Mouse (Mus musculus) heart, embryonic 15.5 days (tissue): ENCODE results near the gene Map3k5. TPM values are rescaled to one million over a fixed set of nuclear protein-coding genes. Genes with fewer than 3 reads are reported as not detected.

ENCODE experiments used
- ATAC-seq: fragments of 200-750 bp; cut with Nextera tagmentation; replicated peaks from 2 replicates; pipeline ENCODE4 v1.8.0; 2017; ENCODE audit warnings: low read depth, moderate TSS enrichment; ENCODE audit not compliant: insufficient number of reproducible peaks, insufficient read depth, low FRiP score
- H3K27ac ChIP-seq: fragments of 300-500 bp; sonication (generic); 2 replicates; pipeline ENCODE4 v1.5.1; 2015; ENCODE audit warnings: mild to moderate bottlenecking, inconsistent platforms
- H3K27me3 ChIP-seq: fragments of 300-500 bp; sonication (generic); 2 replicates; pipeline ENCODE4 v1.6.1; 2015; ENCODE audit warnings: inconsistent platforms
- H3K36me3 ChIP-seq: fragments of 300-500 bp; sonication (generic); 2 replicates; pipeline ENCODE4 v1.6.1; 2015; ENCODE audit warnings: mild to moderate bottlenecking, inconsistent platforms
- H3K4me1 ChIP-seq: fragments of 300-500 bp; sonication (generic); replicated peaks from 2 replicates; pipeline ENCODE4 v1.6.1; 2015; ENCODE audit warnings: inconsistent platforms
- H3K4me2 ChIP-seq: fragments of 300-500 bp; sonication (generic); 2 replicates; pipeline ENCODE4 v1.6.1; 2015; ENCODE audit warnings: inconsistent platforms, mild to moderate bottlenecking, moderate library complexity
- H3K4me3 ChIP-seq: fragments of 300-500 bp; sonication (generic); 2 replicates; pipeline ENCODE4 v1.5.1; 2015; ENCODE audit warnings: mild to moderate bottlenecking, inconsistent platforms
- H3K9ac ChIP-seq: fragments of 300-500 bp; sonication (generic); 2 replicates; pipeline ENCODE4 v1.6.1; 2015; ENCODE audit warnings: mild to moderate bottlenecking, inconsistent platforms
- H3K9me3 ChIP-seq: fragments of 300-500 bp; sonication (generic); replicated peaks from 2 replicates; pipeline ENCODE4 v1.6.1; 2016; ENCODE audit warnings: inconsistent platforms
- WGBS: fragments of 180-500 bp; shearing (Covaris S2); methylation state at CpG from one replicate; pipeline ENCODE4 v1.1.7; 2015; ENCODE audit warnings: mixed read lengths; 5-methylcytosine and 5-hydroxymethylcytosine counted together
- polyA plus RNA-seq: library from polyadenylated mRNA; unstranded; fragments of >200 nt; fragmentation: Nextera tagmentation; extraction: Ambion mirVana; gene quantifications from 2 replicates; pipeline ENCODE4 v1.2.1, GENCODE M21; 2015

The Map3k5 gene
- 2.6 and 3.2 TPM in 2 replicates for polyA plus RNA-seq

DNA sequence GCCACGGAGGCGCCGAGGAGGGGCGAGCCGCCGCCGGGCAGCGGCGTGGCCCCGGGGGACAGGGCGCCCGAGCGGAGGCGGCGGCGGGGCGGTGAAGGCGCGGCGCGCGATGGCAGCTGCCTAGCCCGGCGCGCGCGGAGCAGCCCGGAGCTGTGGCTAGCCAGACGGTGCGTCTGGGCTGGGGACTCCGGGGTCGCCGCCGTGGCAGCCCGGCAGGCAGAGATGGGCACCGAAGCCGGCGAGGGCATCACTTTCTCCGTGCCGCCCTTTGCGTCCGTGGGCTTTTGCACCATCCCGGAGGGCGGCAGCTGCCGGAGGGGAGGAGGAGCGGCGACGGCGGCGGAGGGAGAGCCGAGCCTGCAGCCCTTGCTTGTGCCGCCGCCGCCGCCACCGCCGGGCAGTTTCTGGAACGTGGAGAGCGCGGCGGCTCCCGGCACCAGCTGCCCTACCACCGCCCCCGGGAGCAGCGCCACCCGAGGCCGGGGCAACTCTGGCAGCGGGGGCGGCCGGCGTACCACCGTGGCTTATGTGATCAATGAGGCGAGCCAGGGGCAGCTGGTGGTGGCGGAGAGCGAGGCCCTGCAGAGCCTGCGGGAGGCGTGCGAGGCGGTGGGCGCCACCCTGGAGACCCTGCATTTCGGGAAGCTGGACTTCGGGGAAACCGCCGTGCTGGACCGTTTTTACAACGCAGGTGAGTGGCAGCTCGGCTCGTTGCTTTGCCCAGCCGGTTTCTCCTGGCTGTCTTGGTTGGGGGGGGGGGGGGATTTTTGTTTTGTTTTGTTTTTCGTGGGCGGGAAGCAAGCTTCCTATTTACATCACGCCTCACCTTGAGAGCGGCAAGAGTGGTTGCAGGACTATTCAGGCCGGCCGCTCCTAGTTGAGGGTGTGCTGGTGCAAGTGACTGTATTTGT is at the start of gene Map3k5:
Gene Map3k5 (plus strand): TSS at position 89 of the 911 bp plus-strand sequence.
- Histone ChIP-seq H3K9ac (peak within 1 kb of the TSS; percentile 95), H3K4me3 (peak within 1 kb of the TSS; percentile 94), H3K27me3 (no peaks in the 10 kb centered on the region), H3K4me1 (peaks cover 32% of the 10 kb centered on the region), H3K4me2 (peak within 1 kb of the TSS; percentile 98), H3K27ac (peak within 1 kb of the TSS; percentile 98), H3K9me3 (no peaks in the 10 kb centered on the region), H3K36me3 (no peaks in the 10 kb centered on the region)
- WGBS, result under 1% methylated on average over 90 of the region's 95 CpGs
- ATAC-seq, result peak; percentile 59

DNA sequence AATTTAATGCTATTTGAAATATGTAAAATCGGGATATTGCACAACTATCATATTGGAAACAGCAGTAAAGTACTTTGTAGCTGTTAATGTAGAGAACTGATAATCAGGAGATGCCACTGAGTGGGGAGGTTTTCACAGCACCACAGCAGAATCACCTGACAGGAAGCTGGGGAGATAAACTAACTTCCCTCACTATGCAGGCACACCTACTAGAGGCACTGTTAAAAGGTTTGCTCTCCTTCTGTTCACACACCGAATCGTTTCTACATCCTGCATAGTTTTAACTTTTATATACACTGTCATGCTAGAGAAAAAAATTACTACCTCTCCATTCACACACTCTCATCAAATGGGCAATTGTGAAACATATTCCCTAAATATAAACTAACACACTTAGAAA is 48.0 kb upstream of the Map3k5 start:
- H3K4me2 ChIP-seq, result no peak overlapping the region
- WGBS, result 68% methylated on average over 3 of the region's 3 CpGs
- no peaks in the 10 kb centered on the region for H3K4me1 ChIP-seq
- no peak overlapping the region for H3K9ac ChIP-seq
- H3K36me3 ChIP-seq, result no peaks in the 10 kb centered on the region
- ATAC-seq, result no peak
- H3K27ac ChIP-seq, result no peak overlapping the region
- H3K9me3 ChIP-seq, result no peaks in the 10 kb centered on the region
- no peak overlapping the region for H3K4me3 ChIP-seq
- H3K27me3 ChIP-seq, result no peaks in the 10 kb centered on the region

DNA sequence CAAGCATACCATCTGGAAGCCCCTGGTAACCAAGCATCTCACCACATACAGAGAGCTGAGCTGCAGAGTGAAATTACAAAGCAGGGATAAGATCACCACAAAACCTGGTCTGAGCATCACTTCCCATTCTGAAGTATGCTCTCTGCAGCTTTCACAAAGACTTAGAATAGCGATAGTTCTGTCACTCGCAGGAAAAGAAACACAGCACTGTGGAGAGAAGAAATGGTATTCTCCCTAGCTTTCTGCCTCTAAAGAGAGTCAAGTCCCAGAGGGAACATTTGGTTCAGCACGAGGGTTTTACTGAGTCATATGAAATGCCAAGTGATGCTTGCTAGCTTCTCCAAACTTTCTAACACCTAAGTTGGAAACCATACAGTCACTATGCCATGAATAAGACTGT is 44.4 kb upstream of the Map3k5 start:
- Histone ChIP-seq H3K9ac (no peak overlapping the region), H3K4me1 (no peaks in the 10 kb centered on the region), H3K27ac (no peak overlapping the region), H3K36me3 (no peaks in the 10 kb centered on the region), H3K4me3 (no peak overlapping the region), H3K27me3 (no peaks in the 10 kb centered on the region), H3K4me2 (no peak overlapping the region), H3K9me3 (no peaks in the 10 kb centered on the region)
- no peak for ATAC-seq
- 71% methylated on average over 3 of the region's 3 CpGs for WGBS

DNA sequence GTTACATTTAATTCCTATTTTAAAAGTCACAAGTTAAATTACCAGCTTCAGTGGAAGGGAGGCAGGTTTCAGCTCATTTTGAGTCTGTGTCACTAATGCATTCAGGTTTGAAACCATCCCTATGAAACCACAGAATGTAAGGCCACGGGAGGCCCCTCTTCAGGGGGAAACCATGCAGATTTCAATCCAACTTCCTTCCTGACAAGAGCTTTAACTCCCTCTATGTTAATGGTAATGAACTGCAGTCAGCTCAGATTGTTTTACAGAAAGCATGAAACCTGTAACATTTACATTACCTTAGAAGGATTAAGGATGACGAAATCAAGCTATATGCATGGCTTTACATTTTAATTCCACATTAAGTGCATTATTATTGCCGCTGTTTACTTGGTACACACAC is 42.6 kb upstream of the Map3k5 start:
- Histone ChIP-seq H3K4me2 (no peak overlapping the region), H3K4me3 (no peak overlapping the region), H3K4me1 (no peaks in the 10 kb centered on the region), H3K27me3 (no peaks in the 10 kb centered on the region), H3K27ac (no peak overlapping the region), H3K9ac (no peak overlapping the region), H3K36me3 (no peaks in the 10 kb centered on the region), H3K9me3 (no peaks in the 10 kb centered on the region)
- 53% methylated on average over 3 of the region's 3 CpGs for WGBS
- ATAC-seq, result no peak

DNA sequence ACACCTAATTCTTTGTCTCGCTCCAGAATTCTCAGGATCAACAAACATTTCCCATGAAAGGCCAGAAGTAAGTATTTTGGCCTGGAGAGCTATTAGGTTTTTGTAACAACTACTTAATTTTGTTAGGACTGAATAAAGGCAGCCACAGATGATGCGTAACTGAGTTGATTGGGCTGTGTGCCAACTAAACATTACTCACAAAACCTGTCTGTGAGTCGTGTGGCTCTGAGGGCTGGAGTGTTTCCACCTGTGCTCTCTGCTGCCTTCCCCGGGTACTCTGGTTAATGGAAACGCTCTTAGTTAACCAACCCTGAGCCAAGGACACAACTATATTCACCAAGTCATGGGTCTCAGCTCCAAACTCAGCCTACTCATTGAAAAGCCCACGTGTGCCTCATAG is 41.1 kb upstream of the Map3k5 start:
- no peaks in the 10 kb centered on the region for H3K36me3 ChIP-seq
- H3K4me3 ChIP-seq, result no peak overlapping the region
- ATAC-seq, result no peak
- H3K4me1 ChIP-seq, result no peaks in the 10 kb centered on the region
- no peak overlapping the region for H3K27ac ChIP-seq
- H3K9me3 ChIP-seq, result no peaks in the 10 kb centered on the region
- no peak overlapping the region for H3K9ac ChIP-seq
- no peaks in the 10 kb centered on the region for H3K27me3 ChIP-seq
- WGBS, result 71% methylated on average over 6 of the region's 6 CpGs
- H3K4me2 ChIP-seq, result no peak overlapping the region

DNA sequence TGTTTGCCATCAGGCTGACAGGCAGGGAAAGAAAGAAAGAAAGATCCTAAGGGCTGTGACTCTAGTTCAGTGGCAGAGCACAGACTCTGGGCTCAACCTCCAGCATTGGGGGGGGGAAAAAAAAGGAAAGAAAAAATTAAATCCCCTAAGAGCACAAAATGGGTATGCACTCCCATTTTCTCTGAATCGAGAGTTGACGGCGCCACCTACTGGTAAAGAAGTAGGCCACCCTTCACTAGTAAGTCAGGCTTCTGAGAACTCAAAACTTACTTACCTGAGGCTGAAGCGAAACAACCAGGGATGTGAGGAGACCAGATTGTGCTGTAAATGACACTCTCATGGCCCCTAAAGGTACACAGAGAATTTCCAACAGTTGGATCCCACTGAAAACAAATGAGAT is 40.3 kb upstream of the Map3k5 start:
- H3K4me1 ChIP-seq, result no peaks in the 10 kb centered on the region
- no peaks in the 10 kb centered on the region for H3K9me3 ChIP-seq
- no peak overlapping the region for H3K4me2 ChIP-seq
- H3K36me3 ChIP-seq, result no peaks in the 10 kb centered on the region
- no peak overlapping the region for H3K9ac ChIP-seq
- H3K27me3 ChIP-seq, result no peaks in the 10 kb centered on the region
- 16% methylated on average over 4 of the region's 4 CpGs for WGBS
- ATAC-seq, result no peak
- H3K4me3 ChIP-seq, result no peak overlapping the region
- no peak overlapping the region for H3K27ac ChIP-seq

DNA sequence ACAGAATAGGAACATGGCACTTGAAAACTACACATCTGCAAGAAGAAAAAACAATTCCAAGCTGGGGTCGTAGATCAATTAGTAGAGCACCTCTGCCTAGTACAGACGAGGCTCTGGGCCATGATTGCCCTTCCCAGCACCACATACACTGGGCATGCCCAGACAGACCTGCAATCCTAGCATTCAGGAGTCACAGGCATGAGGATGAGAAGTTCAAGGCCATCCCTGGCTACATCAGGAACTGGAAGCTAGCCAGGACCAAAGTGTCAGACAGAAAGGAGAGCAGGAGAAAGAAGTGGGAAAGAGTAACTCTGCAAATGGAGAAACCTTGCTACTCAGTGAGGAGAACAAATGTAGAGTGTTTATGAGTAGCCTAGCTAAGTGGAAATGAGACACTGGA is 34.1 kb upstream of the Map3k5 start:
- H3K27ac ChIP-seq, result no peak overlapping the region
- WGBS, result 71% methylated on average over 2 of the region's 2 CpGs
- H3K9ac ChIP-seq, result no peak overlapping the region
- no peaks in the 10 kb centered on the region for H3K9me3 ChIP-seq
- peaks cover 3% of the 10 kb centered on the region; the same call in 1 of the 2 replicates for H3K36me3 ChIP-seq
- no peaks in the 10 kb centered on the region for H3K4me1 ChIP-seq
- no peaks in the 10 kb centered on the region for H3K27me3 ChIP-seq
- H3K4me3 ChIP-seq, result no peak overlapping the region
- no peak overlapping the region for H3K4me2 ChIP-seq
- ATAC-seq, result no peak

DNA sequence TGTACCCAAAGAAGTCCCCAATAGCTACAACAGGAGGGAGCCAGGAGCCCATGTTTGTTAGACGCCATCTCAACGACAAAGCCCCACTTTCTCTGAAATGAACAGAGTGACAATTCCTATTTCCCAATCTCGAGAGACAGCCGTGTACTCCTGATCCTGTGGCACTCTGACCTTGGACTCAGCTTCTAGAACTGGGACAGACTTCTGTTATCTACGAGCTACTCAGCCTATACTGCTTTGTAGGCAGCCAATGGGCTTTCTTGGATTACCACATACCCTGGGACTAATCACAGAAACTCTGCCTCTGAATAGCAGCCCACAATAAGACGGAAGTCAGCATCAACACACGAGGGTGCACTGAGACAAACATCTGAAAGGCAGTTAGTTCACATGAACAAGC is 32.3 kb upstream of the Map3k5 start:
- Histone ChIP-seq H3K4me2 (no peak overlapping the region), H3K4me3 (no peak overlapping the region), H3K9me3 (no peaks in the 10 kb centered on the region), H3K27ac (no peak overlapping the region), H3K36me3 (peaks cover 3% of the 10 kb centered on the region; the same call in 1 of the 2 replicates), H3K4me1 (no peaks in the 10 kb centered on the region), H3K9ac (no peak overlapping the region), H3K27me3 (no peaks in the 10 kb centered on the region)
- ATAC-seq, result no peak
- whole genome bisulfite sequencing, result 61% methylated on average over 7 of the region's 7 CpGs

DNA sequence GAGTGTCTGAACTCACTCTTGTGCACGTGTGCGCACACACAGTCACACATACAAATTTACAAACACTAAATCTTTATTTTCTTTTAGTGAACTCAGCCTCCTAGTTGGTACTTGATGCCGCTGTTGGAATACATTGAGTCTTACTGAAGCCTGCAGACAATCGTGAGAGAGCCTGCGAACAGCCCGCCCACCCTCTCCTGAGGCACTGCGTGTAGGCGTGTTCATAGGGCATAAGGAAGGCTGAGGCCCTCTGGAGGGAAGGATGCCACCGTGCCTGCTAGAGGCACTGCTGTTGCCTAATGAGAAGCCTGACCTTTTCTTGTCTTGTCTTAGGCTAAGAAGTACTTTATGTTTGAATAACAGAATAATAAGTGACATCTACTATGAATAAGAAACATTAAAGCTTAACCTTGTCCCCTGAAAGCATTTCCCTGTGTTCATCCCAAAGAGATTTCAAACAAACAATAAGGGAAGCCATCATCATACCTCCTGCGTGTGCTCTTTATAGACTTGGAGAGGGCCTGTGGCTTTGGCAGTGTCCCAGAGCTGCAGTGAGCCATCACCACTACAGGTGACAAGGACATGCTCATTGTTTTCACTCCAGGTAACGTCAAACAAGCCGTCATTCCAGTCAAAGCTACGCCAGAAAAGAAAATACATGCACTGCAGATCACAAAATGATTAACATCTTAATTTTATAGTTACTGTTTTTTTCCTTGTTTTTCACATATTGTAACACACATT is 30.0 kb upstream of the Map3k5 start:
- no peak overlapping the region for H3K9ac ChIP-seq
- H3K27me3 ChIP-seq, result no peaks in the 10 kb centered on the region
- no peak overlapping the region for H3K4me3 ChIP-seq
- H3K36me3 ChIP-seq, result peaks cover 3% of the 10 kb centered on the region; the same call in 1 of the 2 replicates
- no peak overlapping the region for H3K4me2 ChIP-seq
- no peaks in the 10 kb centered on the region for H3K4me1 ChIP-seq
- no peak for ATAC-seq
- H3K9me3 ChIP-seq, result no peaks in the 10 kb centered on the region
- no peak overlapping the region for H3K27ac ChIP-seq
- WGBS, result 75% methylated on average over 13 of the region's 13 CpGs

DNA sequence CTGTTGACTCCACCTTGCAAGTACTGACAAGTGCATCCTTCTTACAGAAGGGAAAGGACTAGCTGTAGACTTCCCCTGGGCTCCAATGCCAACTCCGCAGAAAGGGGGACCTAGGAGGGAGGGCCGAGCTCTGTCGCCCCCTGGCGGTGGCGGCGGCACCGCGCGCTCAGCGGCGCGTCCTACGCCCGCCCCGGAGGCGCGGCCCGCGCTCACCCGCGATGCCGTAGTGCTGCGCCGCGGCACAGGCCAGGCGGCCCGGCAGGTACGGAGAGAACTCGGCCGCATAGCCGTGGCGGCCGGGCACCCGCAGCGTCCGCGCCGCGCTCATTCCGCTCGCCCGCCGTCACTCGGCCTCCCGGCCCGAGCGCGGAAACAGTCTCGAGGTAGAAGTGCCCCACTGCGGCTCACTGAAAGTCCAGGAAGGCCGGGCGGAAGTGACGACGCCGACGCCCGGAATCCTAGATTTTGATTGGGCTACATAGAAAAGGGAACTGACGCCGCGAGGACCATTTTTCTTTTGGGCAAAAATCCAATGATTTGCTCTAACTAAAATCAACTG is 26.9 kb upstream of the Map3k5 start, which contains the start of gene Pex7:
Gene Pex7 (minus strand): TSS at position 444 of the 559 bp plus-strand sequence.
- H3K9me3 ChIP-seq, result no peaks in the 10 kb centered on the region
- under 1% methylated on average over 57 of the region's 60 CpGs for WGBS
- H3K4me3 ChIP-seq, result peak within 1 kb of the TSS; percentile 85
- H3K9ac ChIP-seq, result peak within 1 kb of the TSS; percentile 90
- no peaks in the 10 kb centered on the region for H3K36me3 ChIP-seq
- H3K27me3 ChIP-seq, result no peaks in the 10 kb centered on the region
- ATAC-seq, result peak; percentile 94
- peak within 1 kb of the TSS; percentile 97 for H3K27ac ChIP-seq
- H3K4me2 ChIP-seq, result peak within 1 kb of the TSS; percentile 42
- no peaks in the 10 kb centered on the region for H3K4me1 ChIP-seq

DNA sequence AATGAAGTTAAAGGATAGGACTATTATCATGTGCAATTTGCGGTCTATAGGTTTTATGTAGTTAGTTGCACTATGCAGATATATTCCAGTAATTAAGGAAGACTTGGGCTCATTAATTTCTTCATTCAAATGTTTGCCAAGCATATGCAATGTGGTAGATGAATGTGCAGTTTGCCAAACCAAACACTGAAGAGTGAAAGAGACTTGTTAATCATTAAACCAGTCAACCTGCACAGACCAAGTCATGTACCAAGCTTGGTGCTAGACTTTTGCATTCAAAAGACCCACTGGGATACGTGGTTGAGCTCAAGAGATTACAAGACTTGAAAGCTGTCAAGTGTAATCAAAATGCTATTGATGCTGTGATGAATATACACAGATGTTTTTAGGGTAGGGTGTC is 26.2 kb upstream of the Map3k5 start:
- Histone ChIP-seq H3K4me1 (no peaks in the 10 kb centered on the region), H3K4me2 (no peak overlapping the region), H3K9me3 (no peaks in the 10 kb centered on the region), H3K27ac (no peak overlapping the region), H3K27me3 (no peaks in the 10 kb centered on the region), H3K36me3 (no peaks in the 10 kb centered on the region), H3K9ac (no peak overlapping the region), H3K4me3 (no peak overlapping the region)
- no peak for ATAC-seq
- 68% methylated on average over 2 of the region's 2 CpGs for WGBS
